Mouse (Mus musculus) forebrain, embryonic 15.5 days (tissue): ENCODE measurements around the gene Fam160a2. TPM values are rescaled to one million over a fixed set of nuclear protein-coding genes. Genes with fewer than 3 reads are reported as not detected.
"Not testable (repeated sequence)": the region's sequence is repeated elsewhere in the genome, so short reads cannot be mapped to it uniquely, and the experiment has no call there.

Source experiments
- ATAC-seq: fragments of 200-750 bp; cut with Nextera tagmentation; replicated peaks from 2 replicates; pipeline ENCODE4 v1.8.0; 2017; ENCODE audit warnings: mild to moderate bottlenecking, moderate TSS enrichment, moderate library complexity
- H3K27ac ChIP-seq: fragments of 300-500 bp; sonication (generic); replicated peaks from 2 replicates; pipeline ENCODE4 v1.5.1; 2015; ENCODE audit warnings: mild to moderate bottlenecking, inconsistent platforms
- H3K27me3 ChIP-seq: fragments of 300-500 bp; sonication (generic); 2 replicates; pipeline ENCODE4 v1.6.1; 2015; ENCODE audit warnings: inconsistent platforms
- H3K36me3 ChIP-seq: fragments of 300-500 bp; sonication (generic); 2 replicates; pipeline ENCODE4 v1.6.1; 2015; ENCODE audit warnings: mild to moderate bottlenecking, inconsistent platforms
- H3K4me1 ChIP-seq: fragments of 300-500 bp; sonication (generic); 2 replicates; pipeline ENCODE4 v1.6.1; 2015; ENCODE audit warnings: inconsistent platforms
- H3K4me2 ChIP-seq: fragments of 300-500 bp; sonication (generic); replicated peaks from 2 replicates; pipeline ENCODE4 v1.6.1; 2015; ENCODE audit warnings: mild to moderate bottlenecking, inconsistent platforms
- H3K4me3 ChIP-seq: fragments of 300-500 bp; sonication (generic); 2 replicates; pipeline ENCODE4 v1.5.1; 2015; ENCODE audit warnings: mild to moderate bottlenecking, inconsistent platforms
- H3K9ac ChIP-seq: fragments of 300-500 bp; sonication (generic); replicated peaks from 2 replicates; pipeline ENCODE4 v1.6.1; 2015; ENCODE audit warnings: mild to moderate bottlenecking, inconsistent platforms
- H3K9me3 ChIP-seq: fragments of 300-500 bp; sonication (generic); 2 replicates; pipeline ENCODE4 v1.6.1; 2016; ENCODE audit warnings: inconsistent platforms
- WGBS: fragments of 180-500 bp; shearing (Covaris S2); methylation state at CpG from one replicate; pipeline ENCODE4 v1.1.7; 2015; ENCODE audit warnings: mixed read lengths; 5-methylcytosine and 5-hydroxymethylcytosine counted together
- polyA plus RNA-seq: library from polyadenylated mRNA; unstranded; fragments of >200 nt; fragmentation: Nextera tagmentation; extraction: Ambion mirVana; gene quantifications from 2 replicates; pipeline ENCODE4 v1.2.1, GENCODE M21; 2015

Fam160a2 gene
- polyA plus RNA-seq, 1 experiment from 2014 or later = 50.6 TPM

GRCm38 (mm10) chr7:105374866-105375265 lies 25.0 kb downstream of the Fam160a2 start, which contains the start of gene Gm5901:
TSS of gene Gm5901 (plus strand) at chr7:105375038.
- 100% methylated on average over 1 of the region's 1 CpGs for WGBS
- Histone ChIP-seq H3K9ac (no peak within 1 kb of the TSS), H3K36me3 (peaks cover 39% of the 10 kb centered on the region), H3K4me1 (no peaks in the 10 kb centered on the region), H3K27me3 (no peaks in the 10 kb centered on the region), H3K4me3 (no peak within 1 kb of the TSS), H3K9me3 (no peaks in the 10 kb centered on the region), H3K27ac (no peak within 1 kb of the TSS), H3K4me2 (no peak within 1 kb of the TSS)
- 0 out of 2 replicates have a peak, but pooled peaks have one; percentile 16 for ATAC-seq

- no peak overlapping the region for H3K27ac ChIP-seq
- no peak overlapping the region for H3K4me3 ChIP-seq
- H3K4me1 ChIP-seq = no peaks in the 10 kb centered on the region
- H3K27me3 ChIP-seq = no peaks in the 10 kb centered on the region
- H3K9me3 ChIP-seq = no peaks in the 10 kb centered on the region
- H3K4me2 ChIP-seq = no peak overlapping the region
- H3K9ac ChIP-seq = no peak overlapping the region
- 96% methylated on average over 3 of the region's 3 CpGs for WGBS
- no peak for ATAC-seq
- H3K36me3 ChIP-seq = peaks cover 30% of the 10 kb centered on the region
Measured at GRCm38 (mm10) chr7:105373976-105374375, 25.9 kb downstream of the Fam160a2 start.

GRCm38 (mm10) chr7:105373509-105373908 lies 26.3 kb downstream of the Fam160a2 start:
- Histone ChIP-seq H3K27ac (no peak overlapping the region), H3K4me3 (no peak overlapping the region), H3K27me3 (no peaks in the 10 kb centered on the region), H3K9me3 (no peaks in the 10 kb centered on the region), H3K4me1 (no peaks in the 10 kb centered on the region), H3K9ac (no peak overlapping the region), H3K4me2 (no peak overlapping the region), H3K36me3 (peaks cover 26% of the 10 kb centered on the region)
- WGBS = 79% methylated on average over 4 of the region's 4 CpGs
- ATAC-seq = no peak

- H3K9ac ChIP-seq = no peak overlapping the region
- H3K4me2 ChIP-seq = no peak overlapping the region
- no peak overlapping the region for H3K27ac ChIP-seq
- no peak overlapping the region for H3K4me3 ChIP-seq
- H3K9me3 ChIP-seq = no peaks in the 10 kb centered on the region
- 100% methylated on average over 1 of the region's 1 CpGs for WGBS
- no peak for ATAC-seq
- H3K4me1 ChIP-seq = no peaks in the 10 kb centered on the region
- H3K27me3 ChIP-seq = no peaks in the 10 kb centered on the region
- peaks cover 20% of the 10 kb centered on the region for H3K36me3 ChIP-seq
Measured at GRCm38 (mm10) chr7:105372912-105373311, 26.9 kb downstream of the Fam160a2 start.

- 92% methylated on average over 4 of the region's 4 CpGs for WGBS
- Histone ChIP-seq H3K27ac (no peak overlapping the region), H3K9me3 (no peaks in the 10 kb centered on the region), H3K36me3 (peaks cover 3% of the 10 kb centered on the region), H3K4me3 (no peak overlapping the region), H3K4me2 (no peak overlapping the region), H3K27me3 (no peaks in the 10 kb centered on the region), H3K9ac (no peak overlapping the region), H3K4me1 (no peaks in the 10 kb centered on the region)
- ATAC-seq = no peak; the same call in 1 of the 2 replicates
Measured at GRCm38 (mm10) chr7:105368521-105368920, 31.3 kb downstream of the Fam160a2 start.

- Histone ChIP-seq H3K4me1 (no peaks in the 10 kb centered on the region), H3K9me3 (no peaks in the 10 kb centered on the region), H3K27ac (no peak within 1 kb of the TSS), H3K36me3 (peaks cover 3% of the 10 kb centered on the region; the same call in 1 of the 2 replicates), H3K4me2 (no peak within 1 kb of the TSS), H3K4me3 (no peak within 1 kb of the TSS), H3K9ac (no peak within 1 kb of the TSS), H3K27me3 (no peaks in the 10 kb centered on the region)
- no peak for ATAC-seq
- 93% methylated on average over 1 of the region's 1 CpGs for WGBS
Measured at GRCm38 (mm10) chr7:105367930-105368329, 31.9 kb downstream of the Fam160a2 start, which contains the start of gene Olfr692. TSS of gene Olfr692 (plus strand) at chr7:105368230.

GRCm38 (mm10) chr7:105367268-105367667 lies 32.6 kb downstream of the Fam160a2 start:
- no peaks in the 10 kb centered on the region for H3K27me3 ChIP-seq
- WGBS = 95% methylated on average over 5 of the region's 5 CpGs
- H3K9me3 ChIP-seq = no peaks in the 10 kb centered on the region
- H3K4me3 ChIP-seq = no peak overlapping the region
- ATAC-seq = no peak
- H3K4me2 ChIP-seq = no peak overlapping the region
- H3K4me1 ChIP-seq = no peaks in the 10 kb centered on the region
- peaks cover 3% of the 10 kb centered on the region; the same call in 1 of the 2 replicates for H3K36me3 ChIP-seq
- no peak overlapping the region for H3K27ac ChIP-seq
- no peak overlapping the region for H3K9ac ChIP-seq

- Histone ChIP-seq H3K4me3 (no peak overlapping the region), H3K4me2 (no peak overlapping the region), H3K36me3 (no peaks in the 10 kb centered on the region), H3K4me1 (no peaks in the 10 kb centered on the region), H3K9ac (no peak overlapping the region), H3K27me3 (no peaks in the 10 kb centered on the region), H3K27ac (no peak overlapping the region), H3K9me3 (no peaks in the 10 kb centered on the region)
- no peak for ATAC-seq
- WGBS = 94% methylated on average over 2 of the region's 2 CpGs
Measured at GRCm38 (mm10) chr7:105361713-105362112, 38.1 kb downstream of the Fam160a2 start.

- H3K36me3 ChIP-seq, H3K4me3 ChIP-seq, ATAC-seq, H3K9me3 ChIP-seq, H3K4me2 ChIP-seq, H3K4me1 ChIP-seq, H3K27ac ChIP-seq, H3K9ac ChIP-seq, H3K27me3 ChIP-seq: not testable (repeated sequence)
- 93% methylated on average over 1 of the region's 2 CpGs for WGBS
Measured at GRCm38 (mm10) chr7:105356487-105356886, 43.4 kb downstream of the Fam160a2 start.

GRCm38 (mm10) chr7:105356064-105356463 lies 43.8 kb downstream of the Fam160a2 start:
- H3K27me3 ChIP-seq, ATAC-seq, H3K9me3 ChIP-seq, H3K4me2 ChIP-seq, H3K4me3 ChIP-seq, H3K36me3 ChIP-seq, H3K4me1 ChIP-seq, H3K9ac ChIP-seq, H3K27ac ChIP-seq: not testable (repeated sequence)
- whole genome bisulfite sequencing = no CpG with 5 or more reads among the region's 5 CpGs

- H3K9me3 ChIP-seq = no peaks in the 10 kb centered on the region
- H3K9ac ChIP-seq = no peak overlapping the region
- no peaks in the 10 kb centered on the region for H3K36me3 ChIP-seq
- H3K4me3 ChIP-seq = no peak overlapping the region
- H3K27ac ChIP-seq = no peak overlapping the region
- H3K4me1 ChIP-seq = no peaks in the 10 kb centered on the region
- no peak overlapping the region for H3K4me2 ChIP-seq
- 65% methylated on average over 2 of the region's 2 CpGs for WGBS
- H3K27me3 ChIP-seq = no peaks in the 10 kb centered on the region
- ATAC-seq = no peak
Measured at GRCm38 (mm10) chr7:105342752-105343151, 57.1 kb downstream of the Fam160a2 start.

- Histone ChIP-seq H3K36me3 (no peaks in the 10 kb centered on the region), H3K9ac (no peak within 1 kb of the TSS), H3K27ac (no peak within 1 kb of the TSS), H3K4me2 (no peak within 1 kb of the TSS), H3K4me1 (no peaks in the 10 kb centered on the region), H3K9me3 (no peaks in the 10 kb centered on the region), H3K27me3 (no peaks in the 10 kb centered on the region), H3K4me3 (no peak within 1 kb of the TSS)
- 58% methylated on average over 1 of the region's 1 CpGs for WGBS
- no peak for ATAC-seq
Measured at GRCm38 (mm10) chr7:105342170-105342569, 57.7 kb downstream of the Fam160a2 start, which contains the start of gene Olfr691. TSS of gene Olfr691 (minus strand) at chr7:105342270.

- ATAC-seq = no peak
- Histone ChIP-seq H3K36me3 (no peaks in the 10 kb centered on the region), H3K4me2 (no peak within 1 kb of the TSS), H3K9me3 (no peaks in the 10 kb centered on the region), H3K27ac (no peak within 1 kb of the TSS), H3K4me1 (no peaks in the 10 kb centered on the region), H3K9ac (no peak within 1 kb of the TSS), H3K4me3 (no peak within 1 kb of the TSS), H3K27me3 (no peaks in the 10 kb centered on the region)
- 84% methylated on average over 1 of the region's 1 CpGs for WGBS
Measured at GRCm38 (mm10) chr7:105334004-105334403, 65.8 kb downstream of the Fam160a2 start, which contains the start of gene Olfr690. TSS of gene Olfr690 (minus strand) at chr7:105334104.
